Mouse (Mus musculus) neural tube, embryonic 11.5 days (tissue): ENCODE results near the gene Arf4. TPM values are rescaled to one million over a fixed set of nuclear protein-coding genes. Genes with fewer than 3 reads are reported as not detected.
"Not testable (repeated sequence)": the region's sequence is repeated elsewhere in the genome, so short reads cannot be mapped to it uniquely, and the experiment has no call there.

Experiments used
- ATAC-seq: fragments of 200-750 bp; cut with Nextera tagmentation; 2 replicates; pipeline ENCODE4 v1.8.0; 2017; ENCODE audit warnings: moderate number of reproducible peaks, mild to moderate bottlenecking, moderate TSS enrichment, moderate library complexity; ENCODE audit not compliant: insufficient read depth, low FRiP score, low TSS enrichment
- DNase-seq: peaks from one replicate; pipeline ENCODE4 v3.0.0-alpha.2; 2015; ENCODE audit warnings: low spot score
- H3K27ac ChIP-seq: fragments of 300-500 bp; sonication (generic); 2 replicates; pipeline ENCODE4 v1.5.1; 2014; ENCODE audit warnings: low read depth, mild to moderate bottlenecking, low read length
- H3K27me3 ChIP-seq: fragments of 300-500 bp; sonication (generic); 2 replicates; pipeline ENCODE4 v1.6.1; 2014; ENCODE audit warnings: mild to moderate bottlenecking, low read length, mixed read lengths; ENCODE audit not compliant: control insufficient read depth, insufficient read depth
- H3K36me3 ChIP-seq: fragments of 300-500 bp; sonication (generic); 2 replicates; pipeline ENCODE4 v1.6.1; 2014; ENCODE audit warnings: mild to moderate bottlenecking, low read length, moderate library complexity, mixed read lengths; ENCODE audit not compliant: control insufficient read depth, insufficient read depth
- H3K4me1 ChIP-seq: fragments of 300-500 bp; sonication (generic); 2 replicates; pipeline ENCODE4 v1.6.1; 2014; ENCODE audit warnings: low read length, mixed read lengths; ENCODE audit not compliant: control insufficient read depth, insufficient read depth
- H3K4me2 ChIP-seq: fragments of 300-500 bp; sonication (generic); 2 replicates; pipeline ENCODE4 v1.6.1; 2014; ENCODE audit warnings: low read depth, mild to moderate bottlenecking, moderate library complexity
- H3K4me3 ChIP-seq: fragments of 300-500 bp; sonication (generic); 2 replicates; pipeline ENCODE4 v1.5.1; 2014; ENCODE audit warnings: low read depth, low read length
- H3K9ac ChIP-seq: fragments of 300-500 bp; sonication (generic); 2 replicates; pipeline ENCODE4 v1.6.1; 2014; ENCODE audit warnings: mild to moderate bottlenecking, low read length
- H3K9me3 ChIP-seq: fragments of 300-500 bp; sonication (generic); 2 replicates; pipeline ENCODE4 v1.6.1; 2016; ENCODE audit warnings: low read length; ENCODE audit not compliant: control insufficient read depth
- WGBS: fragments of 180-500 bp; shearing (Covaris S2); extraction: QIAGEN DNeasy Blood & Tissue Kit; methylation state at CpG from one replicate; pipeline ENCODE4 v1.1.7; 2014; 5-methylcytosine and 5-hydroxymethylcytosine counted together
- polyA plus RNA-seq: library from polyadenylated mRNA; unstranded; fragments of >200 nt; fragmentation: Nextera tagmentation; extraction: Ambion mirVana; gene quantifications from 2 replicates; pipeline ENCODE4 v1.2.1, GENCODE M21; 2014

Gene Arf4
- polyA plus RNA-seq, 1 experiment from 2014 or later, result 640 TPM

DNA sequence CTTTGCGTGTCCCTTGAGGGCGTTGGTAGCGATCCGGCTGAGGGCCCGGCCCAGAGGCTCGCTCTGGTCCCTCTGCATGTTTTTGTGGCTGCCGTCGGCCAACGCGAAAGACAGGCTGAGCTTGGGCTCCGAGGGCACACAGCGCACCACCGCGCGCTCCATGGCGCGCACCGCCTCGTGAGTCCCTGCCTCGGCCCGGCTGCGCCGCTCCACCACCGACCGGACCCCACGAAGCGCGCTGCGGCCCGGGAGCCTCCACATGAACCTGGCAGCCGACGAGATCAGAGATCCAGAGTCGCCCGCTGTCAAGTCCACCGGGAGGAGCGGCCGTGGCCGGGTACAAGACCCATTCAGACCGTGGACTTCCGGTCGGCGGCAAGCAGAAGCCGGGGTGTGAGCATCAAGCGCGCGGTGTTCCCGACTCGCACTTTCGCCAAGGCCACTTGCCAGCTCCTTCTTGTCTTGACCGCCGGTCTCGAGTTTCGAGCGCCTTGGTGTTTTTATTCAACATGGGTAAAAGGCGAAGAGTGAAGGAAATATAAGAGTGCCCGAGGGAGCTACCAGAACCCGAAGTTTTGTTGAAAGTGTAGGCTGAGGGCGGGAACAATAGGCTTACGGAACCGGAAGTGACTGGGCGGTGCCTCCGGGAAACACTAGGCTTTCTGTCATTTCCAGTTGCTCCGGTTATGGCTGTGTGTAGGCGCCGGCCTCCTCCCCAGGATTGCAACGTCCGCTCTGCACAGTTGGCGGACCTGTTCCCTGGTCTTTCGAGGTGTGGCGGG is 31.6 kb downstream of the Arf4 start, which contains the start of gene Pde12:
Gene Pde12 (minus strand): TSS at position 592 of the 782 bp plus-strand sequence.
- peak within 1 kb of the TSS; percentile 87 for H3K9ac ChIP-seq
- ATAC-seq (peak; percentile 91), DNase-seq (peak; percentile 91)
- H3K27ac ChIP-seq, result peak within 1 kb of the TSS; percentile 63
- peak within 1 kb of the TSS; percentile 98 for H3K4me3 ChIP-seq
- H3K4me2 ChIP-seq, result peak within 1 kb of the TSS; percentile 79
- H3K27me3 ChIP-seq, result no peaks in the 10 kb centered on the region
- WGBS, result under 1% methylated on average over 70 of the region's 70 CpGs
- no peaks in the 10 kb centered on the region for H3K36me3 ChIP-seq
- H3K4me1 ChIP-seq, result peaks cover 11% of the 10 kb centered on the region
- H3K9me3 ChIP-seq, result no peaks in the 10 kb centered on the region

DNA sequence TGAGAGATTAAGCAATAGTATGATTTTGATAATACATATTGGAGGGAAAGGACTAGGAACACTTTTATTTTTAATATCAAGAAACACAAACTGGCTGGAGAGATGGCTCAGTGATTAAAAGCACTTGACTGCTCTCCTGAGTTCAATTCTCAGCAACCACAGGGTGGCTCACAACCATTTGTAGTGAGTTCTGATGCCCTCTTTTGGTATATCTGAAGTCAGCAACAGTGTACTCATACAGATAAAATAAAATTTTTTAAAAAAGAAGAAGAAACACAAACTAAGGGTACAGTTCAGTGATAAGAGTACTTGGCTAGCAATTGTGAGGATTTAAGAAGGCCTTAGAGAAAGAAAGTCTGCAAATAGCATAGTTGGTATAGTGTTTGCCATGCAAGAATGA is 33.1 kb downstream of the Arf4 start:
- DNase-seq (no peak), ATAC-seq (no peak)
- H3K4me3 ChIP-seq, result no peak overlapping the region
- H3K27me3 ChIP-seq, result no peaks in the 10 kb centered on the region
- no peaks in the 10 kb centered on the region for H3K9me3 ChIP-seq
- no peak overlapping the region for H3K9ac ChIP-seq
- H3K36me3 ChIP-seq, result no peaks in the 10 kb centered on the region
- no peak overlapping the region for H3K4me2 ChIP-seq
- peaks cover 11% of the 10 kb centered on the region for H3K4me1 ChIP-seq
- H3K27ac ChIP-seq, result no peak overlapping the region

- H3K9me3 ChIP-seq, H3K9ac ChIP-seq, H3K4me3 ChIP-seq, H3K27me3 ChIP-seq, H3K4me2 ChIP-seq, ATAC-seq, H3K4me1 ChIP-seq, DNase-seq, H3K36me3 ChIP-seq, H3K27ac ChIP-seq: not testable (repeated sequence)
- 72% methylated on average over 17 of the region's 17 CpGs for WGBS
Measured at GRCm38 (mm10) chr14:26671870-26672615, 34.2 kb downstream of the Arf4 start.

GRCm38 (mm10) chr14:26674476-26675169 is 36.7 kb downstream of the Arf4 start:
- not testable (repeated sequence) for H3K36me3 ChIP-seq

DNA sequence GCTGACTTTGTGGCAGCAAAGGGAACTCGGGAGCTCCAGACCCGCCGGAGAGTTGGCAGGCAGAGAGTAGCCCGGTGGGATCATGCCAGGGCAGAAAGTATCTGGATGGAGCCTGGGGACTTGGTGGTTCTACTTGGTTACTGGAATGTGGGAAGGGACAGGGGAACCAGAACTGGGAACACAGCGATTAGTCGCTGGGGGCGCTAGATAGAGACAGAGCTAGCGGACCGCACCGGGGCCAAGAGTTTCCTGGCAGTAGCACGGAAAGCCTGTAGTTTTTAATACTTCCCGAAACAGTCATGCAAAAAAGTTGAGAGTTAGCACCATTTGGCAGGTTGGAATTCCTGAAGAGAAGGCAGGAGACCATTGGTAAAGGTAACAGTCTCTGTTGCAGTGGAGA is 37.5 kb downstream of the Arf4 start:
- DNase-seq, result peak; percentile 28
- Histone ChIP-seq H3K4me1 (no peaks in the 10 kb centered on the region), H3K4me3 (no peak overlapping the region), H3K9me3 (no peaks in the 10 kb centered on the region), H3K27me3 (no peaks in the 10 kb centered on the region), H3K9ac (no peak overlapping the region), H3K4me2 (no peak overlapping the region), H3K27ac (no peak overlapping the region), H3K36me3 (no peaks in the 10 kb centered on the region)
- WGBS, result 19% methylated on average over 12 of the region's 12 CpGs
- ATAC-seq, result no peak

More at GRCm38 (mm10) chr14:26674476-26675169, 36.7 kb downstream of the Arf4 start:
- H3K4me1 ChIP-seq, H3K9ac ChIP-seq, H3K27me3 ChIP-seq, DNase-seq, H3K4me2 ChIP-seq, H3K4me3 ChIP-seq, ATAC-seq, H3K27ac ChIP-seq, H3K9me3 ChIP-seq: not testable (repeated sequence)
- 89% methylated on average over 2 of the region's 2 CpGs for WGBS

- no peaks in the 10 kb centered on the region for H3K27me3 ChIP-seq
- no peaks in the 10 kb centered on the region for H3K4me1 ChIP-seq
- no peaks in the 10 kb centered on the region for H3K36me3 ChIP-seq
- H3K9me3 ChIP-seq, result no peaks in the 10 kb centered on the region
- H3K27ac ChIP-seq, result no peak overlapping the region
- H3K9ac ChIP-seq, result no peak overlapping the region
- 82% methylated on average over 5 of the region's 5 CpGs for WGBS
- DNase-seq (no peak), ATAC-seq (no peak)
- no peak overlapping the region for H3K4me3 ChIP-seq
- H3K4me2 ChIP-seq, result no peak overlapping the region
Measured at GRCm38 (mm10) chr14:26675791-26676190, 37.9 kb downstream of the Arf4 start.

GRCm38 (mm10) chr14:26690727-26691126 is 52.9 kb downstream of the Arf4 start:
- Histone ChIP-seq H3K36me3 (no peaks in the 10 kb centered on the region), H3K4me2 (no peak overlapping the region), H3K27ac (no peak overlapping the region), H3K9me3 (no peaks in the 10 kb centered on the region), H3K4me3 (no peak overlapping the region), H3K9ac (no peak overlapping the region), H3K27me3 (no peaks in the 10 kb centered on the region), H3K4me1 (no peaks in the 10 kb centered on the region)
- no peak for DNase-seq
- WGBS, result 60% methylated on average over 2 of the region's 2 CpGs
- ATAC-seq, result no peak

DNA sequence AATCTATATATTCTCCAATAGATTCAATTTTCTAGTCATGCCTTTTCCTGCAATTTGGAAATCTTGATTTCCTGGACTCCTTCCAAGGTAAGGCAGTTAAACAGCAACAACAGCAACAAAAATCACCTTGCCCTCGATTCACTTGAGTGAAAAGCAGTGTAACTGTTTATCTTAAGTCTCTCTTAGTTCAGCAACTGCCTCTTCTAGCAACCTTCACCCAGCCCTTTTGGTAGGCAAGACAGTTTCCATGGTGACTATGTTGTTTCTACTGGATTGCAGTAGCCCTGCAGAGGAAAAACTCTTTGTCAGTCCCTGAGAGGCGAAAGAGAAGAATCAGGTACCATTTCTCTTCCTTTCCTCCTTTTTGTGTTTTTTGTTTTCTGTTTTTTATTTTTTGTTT is 53.5 kb downstream of the Arf4 start:
- Histone ChIP-seq H3K27me3 (no peaks in the 10 kb centered on the region), H3K4me1 (no peaks in the 10 kb centered on the region), H3K27ac (no peak overlapping the region), H3K9ac (no peak overlapping the region), H3K4me2 (no peak overlapping the region), H3K4me3 (no peak overlapping the region), H3K36me3 (no peaks in the 10 kb centered on the region), H3K9me3 (no peaks in the 10 kb centered on the region)
- DNase-seq (no peak), ATAC-seq (no peak)
- WGBS, result 70% methylated on average over 2 of the region's 2 CpGs
